Mouse (Mus musculus): ENCODE data around the gene Lmod2. TPM values are rescaled to one million over a fixed set of nuclear protein-coding genes. Genes with fewer than 3 reads are reported as not detected.

Gene Lmod2
- polyA plus RNA-seq, 1 experiment = 6.4 TPM

- H3K27ac ChIP-seq (ENCODE audit: control insufficient read depth, insufficient read depth, low read length) = no peak overlapping the region
- H3K36me3 ChIP-seq (ENCODE audit: control insufficient read depth, insufficient read depth, low read length) = no peaks in the 10 kb centered on the region
- H3K4me1 ChIP-seq (replicated peaks; ENCODE audit: control insufficient read depth, insufficient read depth, low read length) = no peaks in the 10 kb centered on the region
- no peaks in the 10 kb centered on the region for H3K27me3 ChIP-seq (ENCODE audit: control insufficient read depth, insufficient read depth, low read length)
- H3K4me3 ChIP-seq (ENCODE audit: control insufficient read depth, insufficient read depth, low read length) = no peak overlapping the region
- TF ChIP-seq CTCF (IDR thresholded peaks at IDR 0.05; ENCODE audit: borderline replicate concordance, control insufficient read depth, extremely low read depth, insufficient read depth, low read length, poor library complexity) (no peak), POLR2A (IDR thresholded peaks at IDR 0.05; ENCODE audit: control insufficient read depth, extremely low read depth, insufficient read depth, low read length, poor library complexity) (no peak)
- 83% methylated on average over 10 of the region's 10 CpGs for WGBS
- DNase-seq = no peak
Measured at GRCm38 (mm10) chr6:24606512-24606911, 8.9 kb downstream of the Lmod2 start.

GRCm38 (mm10) chr6:24607531-24607930, 10.0 kb downstream of the Lmod2 start:
- Histone ChIP-seq H3K36me3 (ENCODE audit: control insufficient read depth, insufficient read depth, low read length) (peaks cover 3% of the 10 kb centered on the region; the same call in 1 of the 2 replicates), H3K27me3 (ENCODE audit: control insufficient read depth, insufficient read depth, low read length) (no peaks in the 10 kb centered on the region), H3K4me3 (ENCODE audit: control insufficient read depth, insufficient read depth, low read length) (no peak overlapping the region), H3K27ac (ENCODE audit: control insufficient read depth, insufficient read depth, low read length) (no peak overlapping the region), H3K4me1 (replicated peaks; ENCODE audit: control insufficient read depth, insufficient read depth, low read length) (no peaks in the 10 kb centered on the region)
- 85% methylated on average over 15 of the region's 15 CpGs for WGBS
- TF ChIP-seq CTCF (IDR thresholded peaks at IDR 0.05; ENCODE audit: borderline replicate concordance, control insufficient read depth, extremely low read depth, insufficient read depth, low read length, poor library complexity) (no peak), POLR2A (IDR thresholded peaks at IDR 0.05; ENCODE audit: control insufficient read depth, extremely low read depth, insufficient read depth, low read length, poor library complexity) (no peak)
- no peak for DNase-seq

- no peak overlapping the region for H3K27ac ChIP-seq (ENCODE audit: control insufficient read depth, insufficient read depth, low read length)
- TF ChIP-seq POLR2A (IDR thresholded peaks at IDR 0.05; ENCODE audit: control insufficient read depth, extremely low read depth, insufficient read depth, low read length, poor library complexity) = no peak
- TF ChIP-seq CTCF (IDR thresholded peaks at IDR 0.05; ENCODE audit: borderline replicate concordance, control insufficient read depth, extremely low read depth, insufficient read depth, low read length, poor library complexity) = no peak
- H3K27me3 ChIP-seq (ENCODE audit: control insufficient read depth, insufficient read depth, low read length) = no peaks in the 10 kb centered on the region
- no peaks in the 10 kb centered on the region for H3K4me1 ChIP-seq (replicated peaks; ENCODE audit: control insufficient read depth, insufficient read depth, low read length)
- H3K4me3 ChIP-seq (ENCODE audit: control insufficient read depth, insufficient read depth, low read length) = no peak overlapping the region
- H3K36me3 ChIP-seq (ENCODE audit: control insufficient read depth, insufficient read depth, low read length) = peaks cover 7% of the 10 kb centered on the region; the same call in 1 of the 2 replicates
- DNase-seq = no peak
- 84% methylated on average over 4 of the region's 4 CpGs for WGBS
Measured at GRCm38 (mm10) chr6:24608129-24608528, 10.6 kb downstream of the Lmod2 start.

GRCm38 (mm10) chr6:24608682-24609081, 11.1 kb downstream of the Lmod2 start:
- WGBS = 96% methylated on average over 3 of the region's 3 CpGs
- no peak overlapping the region for H3K4me3 ChIP-seq (ENCODE audit: control insufficient read depth, insufficient read depth, low read length)

GRCm38 (mm10) chr6:24609531-24609930, 12.0 kb downstream of the Lmod2 start:
- DNase-seq = no peak
- Histone ChIP-seq H3K27ac (ENCODE audit: control insufficient read depth, insufficient read depth, low read length) (no peak overlapping the region), H3K36me3 (ENCODE audit: control insufficient read depth, insufficient read depth, low read length) (peaks cover 12% of the 10 kb centered on the region), H3K27me3 (ENCODE audit: control insufficient read depth, insufficient read depth, low read length) (no peaks in the 10 kb centered on the region), H3K4me1 (replicated peaks; ENCODE audit: control insufficient read depth, insufficient read depth, low read length) (no peaks in the 10 kb centered on the region), H3K4me3 (ENCODE audit: control insufficient read depth, insufficient read depth, low read length) (no peak overlapping the region)
- TF ChIP-seq POLR2A (IDR thresholded peaks at IDR 0.05; ENCODE audit: control insufficient read depth, extremely low read depth, insufficient read depth, low read length, poor library complexity) (no peak), CTCF (IDR thresholded peaks at IDR 0.05; ENCODE audit: borderline replicate concordance, control insufficient read depth, extremely low read depth, insufficient read depth, low read length, poor library complexity) (no peak)
- WGBS = 81% methylated on average over 4 of the region's 4 CpGs

More at GRCm38 (mm10) chr6:24608682-24609081, 11.1 kb downstream of the Lmod2 start:
- no peak for TF ChIP-seq POLR2A (IDR thresholded peaks at IDR 0.05; ENCODE audit: control insufficient read depth, extremely low read depth, insufficient read depth, low read length, poor library complexity)
- no peak for TF ChIP-seq CTCF (IDR thresholded peaks at IDR 0.05; ENCODE audit: borderline replicate concordance, control insufficient read depth, extremely low read depth, insufficient read depth, low read length, poor library complexity)
- DNase-seq = no peak
- no peaks in the 10 kb centered on the region for H3K27me3 ChIP-seq (ENCODE audit: control insufficient read depth, insufficient read depth, low read length)
- no peaks in the 10 kb centered on the region for H3K4me1 ChIP-seq (replicated peaks; ENCODE audit: control insufficient read depth, insufficient read depth, low read length)
- no peak overlapping the region for H3K27ac ChIP-seq (ENCODE audit: control insufficient read depth, insufficient read depth, low read length)
- H3K36me3 ChIP-seq (ENCODE audit: control insufficient read depth, insufficient read depth, low read length) = peaks cover 7% of the 10 kb centered on the region

GRCm38 (mm10) chr6:24610358-24610757, 12.8 kb downstream of the Lmod2 start:
- 95% methylated on average over 4 of the region's 4 CpGs for WGBS
- DNase-seq = no peak
- TF ChIP-seq POLR2A (IDR thresholded peaks at IDR 0.05; ENCODE audit: control insufficient read depth, extremely low read depth, insufficient read depth, low read length, poor library complexity) = no peak
- no peak for TF ChIP-seq CTCF (IDR thresholded peaks at IDR 0.05; ENCODE audit: borderline replicate concordance, control insufficient read depth, extremely low read depth, insufficient read depth, low read length, poor library complexity)
- H3K4me3 ChIP-seq (ENCODE audit: control insufficient read depth, insufficient read depth, low read length) = no peak overlapping the region
- peaks cover 20% of the 10 kb centered on the region for H3K36me3 ChIP-seq (ENCODE audit: control insufficient read depth, insufficient read depth, low read length)
- no peaks in the 10 kb centered on the region for H3K27me3 ChIP-seq (ENCODE audit: control insufficient read depth, insufficient read depth, low read length)
- H3K27ac ChIP-seq (ENCODE audit: control insufficient read depth, insufficient read depth, low read length) = no peak overlapping the region
- no peaks in the 10 kb centered on the region for H3K4me1 ChIP-seq (replicated peaks; ENCODE audit: control insufficient read depth, insufficient read depth, low read length)

Measured in thymus, adult 2 months (tissue).